Mouse (Mus musculus): ENCODE measurements at regions not wholly inside any gene's neighbourhood (a gene's known extent, or its start where the extent isn't known, plus 50 kb on each side); places are given as distances from the start of the nearest gene placed in this dataset.

- TF ChIP-seq CTCF (IDR thresholded peaks at IDR 0.05; ENCODE audit: borderline replicate concordance, insufficient read depth, low read length) (no peak), POLR2A (IDR thresholded peaks at IDR 0.05; ENCODE audit: low read depth, low read length) (no peak)
Observed at GRCm38 (mm10) chr1:107677404-107677803, 87.6 kb downstream of the Serpinb8 start.
